Mouse (Mus musculus): ENCODE measurements around the gene Purb. TPM values are rescaled to one million over a fixed set of nuclear protein-coding genes. Genes with fewer than 3 reads are reported as not detected.

Gene Purb
- polyA plus RNA-seq, 1 experiment, result 41.0 TPM

DNA sequence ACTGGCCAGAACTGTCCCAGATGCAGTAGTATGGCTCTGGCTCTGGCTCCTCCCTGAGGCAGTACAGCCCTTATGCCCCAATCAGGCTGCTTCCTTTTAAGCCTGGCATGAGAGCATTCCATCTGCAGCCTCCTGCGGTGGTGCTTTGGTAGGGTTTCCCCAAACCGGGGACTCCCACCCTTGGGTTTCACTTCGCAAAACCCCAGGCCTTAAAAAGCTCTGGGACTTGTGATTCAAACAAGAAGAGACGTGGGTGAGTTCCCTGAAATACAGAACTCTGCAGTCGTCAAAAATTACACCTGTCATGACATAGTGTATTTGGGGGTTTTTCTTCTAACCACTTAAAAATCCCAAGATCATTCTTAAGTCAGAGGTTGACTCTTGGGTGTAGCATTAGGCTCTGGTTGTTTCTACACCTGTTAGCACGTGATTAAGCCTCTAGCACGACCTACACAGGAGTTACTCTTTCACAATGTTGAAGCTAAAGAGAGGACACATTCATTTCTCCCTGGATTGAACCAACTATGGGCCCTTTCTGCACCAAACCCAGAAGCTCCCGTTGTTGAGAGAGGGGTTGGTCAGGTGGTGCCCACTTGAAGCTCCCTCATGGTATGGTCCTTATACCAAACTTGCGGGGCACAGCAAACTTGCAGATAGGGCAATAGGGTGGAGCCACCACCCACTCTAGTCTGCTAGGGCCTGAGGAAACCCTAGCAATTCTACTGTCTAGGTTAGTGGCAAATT, 47.2 kb upstream of the Purb start:
- Histone ChIP-seq H3K36me3 (ENCODE audit: control insufficient read depth, insufficient read depth) (peaks cover 35% of the 10 kb centered on the region), H3ac (ENCODE audit: control insufficient read depth, insufficient read length, low read depth) (no peak overlapping the region), H3K4me3 (ENCODE audit: insufficient read depth, poor library complexity, severe bottlenecking) (no peak overlapping the region), H3K27me3 (ENCODE audit: control insufficient read depth, insufficient read depth, insufficient read length) (no peaks in the 10 kb centered on the region), H3K79me2 (ENCODE audit: control insufficient read depth, insufficient read depth) (peaks cover 30% of the 10 kb centered on the region), H3K79me3 (ENCODE audit: low read depth) (peaks cover 27% of the 10 kb centered on the region)
- TF ChIP-seq MYOG (IDR thresholded peaks at IDR 0.05; ENCODE audit: control insufficient read depth, extremely low read depth, insufficient read length) (no peak), MAX (IDR thresholded peaks at IDR 0.05) (no peak), MYOD1 (IDR thresholded peaks at IDR 0.05; ENCODE audit: control insufficient read depth, insufficient read length, low read depth) (no peak), FOSL1 (IDR thresholded peaks at IDR 0.05; ENCODE audit: insufficient read depth, low read length, poor library complexity, severe bottlenecking) (no peak), CTCF (IDR thresholded peaks at IDR 0.05; ENCODE audit: control insufficient read depth, insufficient read depth, insufficient read length) (no peak), USF1 (IDR thresholded peaks at IDR 0.05; ENCODE audit: low read depth) (no peak), CEBPB (IDR thresholded peaks at IDR 0.05; ENCODE audit: low read depth) (no peak)

GRCm38 (mm10) chr11:6520507-6521173, 44.9 kb upstream of the Purb start, which contains the start of gene Myo1g:
Gene Myo1g (minus strand): TSS chr11:6520965.
- H3K79me2 ChIP-seq (ENCODE audit: control insufficient read depth, insufficient read depth), result peaks cover 7% of the 10 kb centered on the region
- H3K27me3 ChIP-seq (ENCODE audit: control insufficient read depth, insufficient read depth, insufficient read length), result no peaks in the 10 kb centered on the region
- peaks cover 15% of the 10 kb centered on the region for H3K36me3 ChIP-seq (ENCODE audit: control insufficient read depth, insufficient read depth)
- H3ac ChIP-seq (ENCODE audit: control insufficient read depth, insufficient read length, low read depth), result no peak within 1 kb of the TSS
- H3K79me3 ChIP-seq (ENCODE audit: low read depth), result peaks cover 6% of the 10 kb centered on the region
- TF ChIP-seq MYOG (IDR thresholded peaks at IDR 0.05; ENCODE audit: control insufficient read depth, extremely low read depth, insufficient read length) (no peak), FOSL1 (IDR thresholded peaks at IDR 0.05; ENCODE audit: insufficient read depth, low read length, poor library complexity, severe bottlenecking) (no peak)
- no peak within 1 kb of the TSS for H3K4me3 ChIP-seq (ENCODE audit: insufficient read depth, poor library complexity, severe bottlenecking)

GRCm38 (mm10) chr11:6519491-6520033, 43.8 kb upstream of the Purb start:
- H3K4me3 ChIP-seq (ENCODE audit: insufficient read depth, poor library complexity, severe bottlenecking), result no peak overlapping the region

GRCm38 (mm10) chr11:6514837-6515236, 39.1 kb upstream of the Purb start:
- Histone ChIP-seq H3K79me3 (ENCODE audit: low read depth) (no peaks in the 10 kb centered on the region), H3K27me3 (ENCODE audit: control insufficient read depth, insufficient read depth, insufficient read length) (no peaks in the 10 kb centered on the region), H3K4me3 (ENCODE audit: insufficient read depth, poor library complexity, severe bottlenecking) (no peak overlapping the region), H3K36me3 (ENCODE audit: control insufficient read depth, insufficient read depth) (no peaks in the 10 kb centered on the region), H3K79me2 (ENCODE audit: control insufficient read depth, insufficient read depth) (no peaks in the 10 kb centered on the region), H3ac (ENCODE audit: control insufficient read depth, insufficient read length, low read depth) (no peak overlapping the region)
- no peak for TF ChIP-seq USF1 (IDR thresholded peaks at IDR 0.05; ENCODE audit: low read depth)
- no peak for TF ChIP-seq MYOD1 (IDR thresholded peaks at IDR 0.05; ENCODE audit: control insufficient read depth, insufficient read length, low read depth)
- TF ChIP-seq FOSL1 (IDR thresholded peaks at IDR 0.05; ENCODE audit: insufficient read depth, low read length, poor library complexity, severe bottlenecking), result no peak
- TF ChIP-seq MAX (IDR thresholded peaks at IDR 0.05), result no peak
- no peak for TF ChIP-seq MYOG (IDR thresholded peaks at IDR 0.05; ENCODE audit: control insufficient read depth, extremely low read depth, insufficient read length)
- TF ChIP-seq CEBPB (IDR thresholded peaks at IDR 0.05; ENCODE audit: low read depth), result no peak
- no peak for TF ChIP-seq CTCF (IDR thresholded peaks at IDR 0.05; ENCODE audit: control insufficient read depth, insufficient read depth, insufficient read length)

More at GRCm38 (mm10) chr11:6519491-6520033, 43.8 kb upstream of the Purb start:
- TF ChIP-seq CTCF (IDR thresholded peaks at IDR 0.05; ENCODE audit: control insufficient read depth, insufficient read depth, insufficient read length), result no peak
- TF ChIP-seq CEBPB (IDR thresholded peaks at IDR 0.05; ENCODE audit: low read depth), result no peak
- no peak for TF ChIP-seq FOSL1 (IDR thresholded peaks at IDR 0.05; ENCODE audit: insufficient read depth, low read length, poor library complexity, severe bottlenecking)
- no peak for TF ChIP-seq MYOG (IDR thresholded peaks at IDR 0.05; ENCODE audit: control insufficient read depth, extremely low read depth, insufficient read length)
- TF ChIP-seq MAX (IDR thresholded peaks at IDR 0.05), result no peak
- TF ChIP-seq USF1 (IDR thresholded peaks at IDR 0.05; ENCODE audit: low read depth), result no peak
- TF ChIP-seq MYOD1 (IDR thresholded peaks at IDR 0.05; ENCODE audit: control insufficient read depth, insufficient read length, low read depth), result no peak
- Histone ChIP-seq H3K79me3 (ENCODE audit: low read depth) (no peaks in the 10 kb centered on the region), H3K36me3 (ENCODE audit: control insufficient read depth, insufficient read depth) (peaks cover 4% of the 10 kb centered on the region), H3ac (ENCODE audit: control insufficient read depth, insufficient read length, low read depth) (no peak overlapping the region), H3K79me2 (ENCODE audit: control insufficient read depth, insufficient read depth) (no peaks in the 10 kb centered on the region), H3K27me3 (ENCODE audit: control insufficient read depth, insufficient read depth, insufficient read length) (no peaks in the 10 kb centered on the region)

DNA sequence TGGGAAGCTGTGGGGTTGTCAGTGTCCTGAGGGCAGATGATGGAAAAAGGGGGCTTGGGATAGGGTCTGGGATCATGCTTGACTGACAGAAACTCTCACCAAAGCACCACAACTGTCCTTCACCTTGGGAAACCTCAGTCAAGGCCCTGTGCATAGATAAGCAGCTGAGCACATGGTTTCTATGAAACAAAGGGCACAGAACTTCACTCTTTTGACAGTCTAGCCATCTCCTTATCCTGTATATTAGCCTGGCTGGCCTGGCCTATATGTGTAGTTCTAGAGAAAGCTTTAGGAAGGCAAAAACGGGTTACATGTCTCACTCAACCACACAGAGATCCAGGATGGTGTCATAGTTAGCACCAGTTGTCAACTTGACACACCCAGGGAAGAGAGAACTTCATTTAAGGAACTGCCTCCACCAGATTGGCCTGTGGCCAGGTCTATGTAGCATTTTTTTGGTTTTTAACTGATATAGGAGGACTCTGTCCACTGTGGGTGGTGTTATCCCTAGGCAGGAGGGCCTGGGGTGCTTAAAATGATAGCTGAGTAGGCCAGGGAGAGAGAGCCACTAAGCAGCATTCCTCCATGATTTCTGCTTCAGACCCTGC, 32.7 kb upstream of the Purb start:
- H3K36me3 ChIP-seq (ENCODE audit: control insufficient read depth, insufficient read depth), result no peaks in the 10 kb centered on the region
- no peaks in the 10 kb centered on the region for H3K79me2 ChIP-seq (ENCODE audit: control insufficient read depth, insufficient read depth)
- H3K79me3 ChIP-seq (ENCODE audit: low read depth), result no peaks in the 10 kb centered on the region
- no peaks in the 10 kb centered on the region for H3K27me3 ChIP-seq (ENCODE audit: control insufficient read depth, insufficient read depth, insufficient read length)
- H3ac ChIP-seq (ENCODE audit: control insufficient read depth, insufficient read length, low read depth), result no peak overlapping the region
- TF ChIP-seq CTCF (IDR thresholded peaks at IDR 0.05; ENCODE audit: control insufficient read depth, insufficient read depth, insufficient read length) (no peak), MAX (IDR thresholded peaks at IDR 0.05) (no peak), MYOG (IDR thresholded peaks at IDR 0.05; ENCODE audit: control insufficient read depth, extremely low read depth, insufficient read length) (no peak), CEBPB (IDR thresholded peaks at IDR 0.05; ENCODE audit: low read depth) (no peak), MYOD1 (IDR thresholded peaks at IDR 0.05; ENCODE audit: control insufficient read depth, insufficient read length, low read depth) (no peak), FOSL1 (IDR thresholded peaks at IDR 0.05; ENCODE audit: insufficient read depth, low read length, poor library complexity, severe bottlenecking) (no peak), USF1 (IDR thresholded peaks at IDR 0.05; ENCODE audit: low read depth) (no peak)
- H3K4me3 ChIP-seq (ENCODE audit: insufficient read depth, poor library complexity, severe bottlenecking), result no peak overlapping the region
